Mouse (Mus musculus): ENCODE results near the gene Cnih4. TPM values are rescaled to one million over a fixed set of nuclear protein-coding genes. Genes with fewer than 3 reads are reported as not detected.

The Cnih4 gene
- total RNA-seq (2023), result 10 to 100 TPM; 31.0 to 39.6 TPM

DNA sequence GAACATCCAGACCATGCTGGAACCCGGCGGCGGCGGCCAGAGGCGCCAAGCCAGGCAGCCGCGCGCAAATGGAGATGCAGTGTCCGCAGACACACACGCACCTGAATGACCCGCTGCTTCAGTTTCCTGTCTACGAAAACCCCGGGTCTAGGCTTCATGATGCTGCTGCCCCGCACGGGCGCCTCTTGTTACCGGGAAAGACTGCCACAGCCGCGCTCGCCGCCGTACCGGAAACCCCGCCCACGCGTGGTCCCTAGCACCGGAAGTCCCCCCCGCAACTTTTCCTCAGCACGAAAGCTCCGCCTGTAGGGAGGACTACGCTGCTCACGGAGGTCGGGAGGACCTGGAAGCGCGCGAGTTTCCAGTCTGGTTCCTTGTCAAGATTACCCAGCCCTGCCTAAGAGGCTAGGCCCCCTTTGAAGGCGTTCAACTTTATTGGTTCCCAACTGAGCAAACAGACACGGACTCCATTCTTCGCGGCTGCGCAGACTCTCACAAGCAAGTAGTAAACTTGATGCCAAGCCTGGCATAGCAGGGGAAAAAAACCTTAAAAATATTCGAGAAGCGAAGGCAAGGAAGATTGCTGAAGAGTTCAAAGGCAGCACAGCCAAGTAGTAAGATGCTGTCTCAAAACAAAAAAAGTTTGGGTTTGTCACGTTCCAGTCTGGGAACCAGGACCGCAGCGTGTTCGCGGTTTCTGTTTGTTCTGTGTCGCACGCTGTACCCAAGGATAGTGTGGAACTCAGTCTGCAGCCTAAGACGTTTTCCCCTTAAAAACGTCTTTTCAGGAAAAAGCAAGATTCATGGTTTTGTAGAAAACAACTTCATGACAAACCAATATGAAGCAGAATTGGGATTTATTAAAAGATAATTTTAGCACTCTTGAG, at the start of gene Cnih4, which contains the start of gene Nvl:
Gene Cnih4, plus strand, starts transcription at position 744 of the 887 bp plus-strand sequence.
Gene Nvl, minus strand, starts transcription at position 255 of the 887 bp plus-strand sequence.

DNA sequence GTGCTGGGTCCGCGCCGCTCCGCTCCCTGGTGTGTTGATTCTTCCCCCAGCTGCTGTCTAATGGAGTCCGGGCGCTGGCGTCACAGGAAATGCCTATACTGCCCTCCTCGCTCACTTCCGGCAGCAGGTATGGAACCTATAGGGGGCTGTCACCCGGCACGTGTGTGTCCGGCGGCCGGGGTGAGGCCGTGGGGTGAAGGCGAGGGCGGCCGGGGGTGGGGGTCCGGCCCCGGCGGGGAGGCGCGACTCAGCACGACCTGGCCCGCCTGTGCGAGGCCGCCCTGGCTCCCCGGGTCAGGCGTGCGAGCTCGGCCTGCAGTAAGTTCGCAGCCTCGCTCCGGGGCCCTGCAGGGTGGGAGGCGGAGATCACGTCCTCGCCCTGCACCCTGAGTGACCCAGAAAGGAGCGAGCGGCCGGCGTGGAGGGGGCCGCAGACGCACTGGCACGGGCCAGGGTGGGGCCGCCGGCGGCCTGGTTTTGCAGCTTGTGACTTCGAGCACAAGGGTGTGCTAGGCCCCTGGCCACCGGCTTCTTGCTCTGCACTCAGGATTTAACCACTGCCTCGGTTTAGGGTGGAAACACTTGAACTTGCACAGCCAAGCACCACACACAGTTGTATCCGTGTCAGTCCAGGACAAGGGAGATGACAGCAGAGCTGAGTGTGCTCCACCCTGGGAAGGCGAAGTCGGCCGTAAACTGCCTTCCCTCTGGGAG, 67.6 kb downstream of the Cnih4 start, which contains the start of gene Wdr26:
Gene Wdr26, minus strand, starts transcription at position 82 of the 714 bp plus-strand sequence.

Other genes with a start within 250 kb of the Cnih4 start
- 10 to 100 TPM; 16.5 to 17.3 TPM for gene Pycr2, start 240.4 kb upstream of the Cnih4 start, total RNA-seq (2023)
- gene Lefty1, start 209.7 kb upstream of the Cnih4 start, total RNA-seq (2023), result under 1 TPM; 0.42 to 0.49 TPM
- gene Tmem63a, start 202.3 kb upstream of the Cnih4 start, total RNA-seq (2023), result 10 to 100 TPM; 66.0 to 69.7 TPM
- 1 to 10 TPM in 1 of 2 experiments, under 1 TPM in 1; 0.84 to 1.7 TPM for gene Ephx1, start 123.8 kb upstream of the Cnih4 start, total RNA-seq (2023)
- gene 9130409I23Rik, start 93.5 kb upstream of the Cnih4 start, total RNA-seq (2023), result not detected
- 10 to 100 TPM in 1 of 2 experiments, 1 to 10 TPM in 1; 8.9 to 12.2 TPM for gene Nvl, start 489 bp upstream of the Cnih4 start, total RNA-seq (2023)
- gene Wdr26, start 67.3 kb downstream of the Cnih4 start, total RNA-seq (2023), result 100 to 1,000 TPM; 223 to 237 TPM
- not detected for gene Cnih3, start 207.9 kb downstream of the Cnih4 start, total RNA-seq (2023)